Mouse (Mus musculus) heart, adult 8-10 months (tissue): Measurements from ENCODE around the gene Zfp472. TPM values are rescaled to one million over a fixed set of nuclear protein-coding genes. Genes with fewer than 3 reads are reported as not detected.
"Not testable (repeated sequence)": the region's sequence is repeated elsewhere in the genome, so short reads cannot be mapped to it uniquely, and the experiment has no call there.

Source experiments
- DNase-seq: peaks from one replicate; pipeline ENCODE4 v3.0.0; 2022; ENCODE audit warnings: low spot score
- total RNA-seq, 4 experiments: library from RNA; stranded (reverse); gene quantifications; 2 replicates each; pipeline ENCODE4 v1.2.4; 2022

Zfp472 gene
- total RNA-seq, 4 experiments from 2014 or later: 2.0 to 2.9 (median 2.4) TPM

GRCm38 (mm10) chr17:32998492-32998891 is 32.9 kb downstream of the Zfp472 start:
- no peak for DNase-seq

GRCm38 (mm10) chr17:33008337-33008736 is 42.7 kb downstream of the Zfp472 start:
- no peak for DNase-seq

GRCm38 (mm10) chr17:33020434-33020833 is 54.8 kb downstream of the Zfp472 start:
- not testable (repeated sequence) for DNase-seq

Other genes starting within 250 kb of the Zfp472 start
- gene Zfp871, start 177.5 kb upstream of the Zfp472 start, total RNA-seq: 10 to 100 TPM; 28.7 to 30.8 (median 29.3) TPM
- under 1 TPM; 0.16 to 0.38 (median 0.25) TPM for gene Zfp811, start 155.9 kb upstream of the Zfp472 start, total RNA-seq
- gene Zfp799, start 135.6 kb upstream of the Zfp472 start, total RNA-seq: 10 to 100 TPM in 2 of 4 experiments, 1 to 10 TPM in 2; 5.9 to 12.0 (median 9.9) TPM
- 1 to 10 TPM; 6.3 to 9.0 (median 7.5) TPM for gene Zfp870, start 74.2 kb upstream of the Zfp472 start, total RNA-seq
- gene Cyp4f14, start 48.5 kb upstream of the Zfp472 start, total RNA-seq: under 1 TPM in 2 of 4 experiments, not detected in 2; 0.11 to 0.72 TPM
- 10 to 100 TPM in 2 of 4 experiments, 1 to 10 TPM in 2; 7.7 to 15.3 (median 9.5) TPM for gene Cyp4f13, start 18.4 kb upstream of the Zfp472 start, total RNA-seq
- gene Zfp952, start 27.3 kb downstream of the Zfp472 start, total RNA-seq: 1 to 10 TPM; 7.0 to 7.4 (median 7.1) TPM
- gene Zfp763, start 67.6 kb downstream of the Zfp472 start, total RNA-seq: 1 to 10 TPM; 2.0 to 5.4 (median 4.4) TPM
- gene 4921501E09Rik, start 102.2 kb downstream of the Zfp472 start, total RNA-seq: not detected
- 1 to 10 TPM; 4.2 to 7.0 (median 4.8) TPM for gene Zfp563, start 123.5 kb downstream of the Zfp472 start, total RNA-seq
- under 1 TPM in 3 of 4 experiments, not detected in 1; 0.05 to 0.19 (median 0.12) TPM for gene Morc2b, start 173.9 kb downstream of the Zfp472 start, total RNA-seq
- gene Olfr55, start 202.6 kb downstream of the Zfp472 start, total RNA-seq: not detected
- gene Olfr239, start 225.5 kb downstream of the Zfp472 start, total RNA-seq: not detected